Mouse (Mus musculus) C2C12 (cell line): ENCODE measurements around the gene Bicra.

Experiments
- CTCF ChIP-seq: IDR thresholded peaks from one replicate; pipeline ENCODE4 v1.5.1; 2011; ENCODE audit not compliant: control insufficient read depth, insufficient read depth, insufficient read length
- MAX ChIP-seq: IDR thresholded peaks from one replicate; pipeline ENCODE4 v1.6.1; 2011; ENCODE audit warnings: mild to moderate bottlenecking, control low read depth
- MYOG ChIP-seq: IDR thresholded peaks from one replicate; pipeline ENCODE4 v1.6.1; 2011; ENCODE audit not compliant: control insufficient read depth, insufficient read length; ENCODE audit errors: extremely low read depth
- USF1 ChIP-seq: IDR thresholded peaks from one replicate; pipeline ENCODE4 v1.6.1; 2011; ENCODE audit warnings: low read depth, mild to moderate bottlenecking, control low read depth, moderate library complexity

GRCm38 (mm10) chr7:15981538-15981937 is 66.2 kb downstream of the Bicra start:
- TF ChIP-seq CTCF, result no peak
- TF ChIP-seq MAX, result no peak
- no peak for TF ChIP-seq MYOG
- no peak for TF ChIP-seq USF1
